Comparison of ENCODE assay signal across 11 mouse cellular contexts in the genomic region with DNA sequence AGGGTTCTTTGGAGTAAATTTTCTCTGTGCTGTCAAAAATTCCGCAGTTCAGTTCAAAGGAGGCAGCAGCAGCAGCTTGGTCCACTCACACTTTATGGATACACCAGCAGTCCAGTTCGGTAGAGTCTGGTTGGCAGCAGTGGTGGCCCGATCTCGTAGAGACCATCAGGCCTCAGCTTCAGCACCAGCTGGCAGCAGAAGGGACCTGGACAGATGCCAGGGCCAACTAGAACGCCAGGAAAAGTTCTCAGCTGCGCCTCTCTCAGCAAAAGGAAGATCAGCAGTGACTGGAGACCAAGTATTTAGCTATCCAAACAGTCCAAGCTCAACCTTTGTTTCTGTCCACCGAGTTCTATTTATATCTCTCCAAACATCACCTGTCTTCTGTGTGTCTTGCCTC.
A peak's percentile ranks its signal among the peaks of the same experiment; 100 is the strongest.
DNase-seq lines count a peak whose midpoint lies in the region; ATAC-seq lines count a peak whose summit lies in the region.
"Had no signal": no experiment of that assay in that cellular context is flagged by ENCODE, and none has a peak within 500 bp of the region (broad histone marks: within the 10 kb centered on the region; RNA-seq: fewer than 3 reads in every experiment).

No protein-coding gene starts in this region.

- H3K9ac ChIP-seq in heart, embryonic 12.5 days = no peak overlapping the region
- H3K9ac ChIP-seq in forebrain, embryonic 16.5 days (replicated peaks; ENCODE audit: low read depth, low read length) = no peak overlapping the region
- H3K9ac ChIP-seq in hindbrain, embryonic 14.5 days = no peak overlapping the region
- H3K9ac ChIP-seq in forebrain, embryonic 15.5 days (replicated peaks) = no peak overlapping the region
- H3K9ac ChIP-seq: liver, embryonic 15.5 days; neural tube, embryonic 12.5 days had no signal

- H3K36me3 ChIP-seq in heart, embryonic 12.5 days = no peaks in the 10 kb centered on the region
- no peaks in the 10 kb centered on the region for H3K36me3 ChIP-seq in forebrain, embryonic 16.5 days (ENCODE audit: control insufficient read depth, insufficient read depth)
- H3K36me3 ChIP-seq in hindbrain, embryonic 14.5 days (replicated peaks; ENCODE audit: control insufficient read depth, insufficient read depth) = no peaks in the 10 kb centered on the region
- no peaks in the 10 kb centered on the region for H3K36me3 ChIP-seq in forebrain, embryonic 15.5 days
- H3K36me3 ChIP-seq: liver, embryonic 15.5 days; neural tube, embryonic 12.5 days had no signal

- peaks cover 4% of the 10 kb centered on the region; the same call in 1 of the 2 replicates for H3K4me1 ChIP-seq in heart, embryonic 12.5 days (replicated peaks)
- H3K4me1 ChIP-seq in forebrain, embryonic 16.5 days (replicated peaks; ENCODE audit: control insufficient read depth, insufficient read depth, low read length) = peaks cover 4% of the 10 kb centered on the region; the same call in 1 of the 2 replicates
- peaks cover 10% of the 10 kb centered on the region; the same call in 1 of the 2 replicates for H3K4me1 ChIP-seq in hindbrain, embryonic 14.5 days (replicated peaks; ENCODE audit: control insufficient read depth, insufficient read depth, low read length)
- H3K4me1 ChIP-seq in forebrain, embryonic 15.5 days = peaks cover 7% of the 10 kb centered on the region; the same call in 1 of the 2 replicates
- H3K4me1 ChIP-seq: liver, embryonic 15.5 days; neural tube, embryonic 12.5 days had no signal

- ATAC-seq in heart, embryonic 12.5 days (ENCODE audit: insufficient number of reproducible peaks, low FRiP score) = no peak
- no peak for ATAC-seq in forebrain, embryonic 16.5 days
- no peak for ATAC-seq in hindbrain, embryonic 14.5 days (ENCODE audit: low FRiP score)
- ATAC-seq in forebrain, embryonic 15.5 days (replicated peaks) = no peak; the same call in 1 of the 2 replicates

- H3K4me2 ChIP-seq in heart, embryonic 12.5 days = no peak overlapping the region
- H3K4me2 ChIP-seq in forebrain, embryonic 16.5 days (ENCODE audit: low read length) = no peak overlapping the region
- no peak overlapping the region for H3K4me2 ChIP-seq in hindbrain, embryonic 14.5 days (replicated peaks)
- no peak overlapping the region for H3K4me2 ChIP-seq in forebrain, embryonic 15.5 days (replicated peaks)
- H3K4me2 ChIP-seq: liver, embryonic 15.5 days; neural tube, embryonic 12.5 days had no signal

- DNase-seq in heart, postnatal 36 days = peak; percentile 17 to 39
- peak; percentile 53 for DNase-seq in brain, adult 2 months (ENCODE audit: low read depth, low spot score)
- DNase-seq in cerebellum, adult 9-10 months = peak; percentile 39
- peak; percentile 71 to 78 for DNase-seq in layer of hippocampus, postnatal 10 days (ENCODE audit: low spot score in 2 of 2)
- no peak for DNase-seq in hindbrain, embryonic 14.5 days (ENCODE audit: low spot score)
- DNase-seq: thymus, postnatal 25 days had no signal

- H3K27me3 ChIP-seq in heart, embryonic 12.5 days (replicated peaks) = no peaks in the 10 kb centered on the region
- H3K27me3 ChIP-seq in forebrain, embryonic 16.5 days (replicated peaks; ENCODE audit: control insufficient read depth, insufficient read depth, low read length) = no peaks in the 10 kb centered on the region
- H3K27me3 ChIP-seq in hindbrain, embryonic 14.5 days (ENCODE audit: control insufficient read depth, insufficient read depth, low read length) = no peaks in the 10 kb centered on the region
- H3K27me3 ChIP-seq in forebrain, embryonic 15.5 days = no peaks in the 10 kb centered on the region
- H3K27me3 ChIP-seq: liver, embryonic 15.5 days; neural tube, embryonic 12.5 days had no signal

- no peak overlapping the region for H3K27ac ChIP-seq in heart, embryonic 12.5 days (ENCODE audit: poor library complexity, severe bottlenecking)
- H3K27ac ChIP-seq in forebrain, embryonic 16.5 days (ENCODE audit: low read length) = no peak overlapping the region
- no peak overlapping the region for H3K27ac ChIP-seq in hindbrain, embryonic 14.5 days
- H3K27ac ChIP-seq in forebrain, embryonic 15.5 days (replicated peaks) = no peak overlapping the region
- H3K27ac ChIP-seq: liver, embryonic 15.5 days; neural tube, embryonic 12.5 days had no signal

- intact Hi-C loops in heart, postnatal 36 days (cut with DNase I) = no loop called here

- WGBS in heart, embryonic 12.5 days = 76% methylated on average over 7 of the region's 7 CpGs
- 65% methylated on average over 7 of the region's 7 CpGs for WGBS in forebrain, embryonic 16.5 days
- 74% methylated on average over 7 of the region's 7 CpGs for WGBS in hindbrain, embryonic 14.5 days
- 66% methylated on average over 7 of the region's 7 CpGs for WGBS in forebrain, embryonic 15.5 days

- no peak overlapping the region for H3K4me3 ChIP-seq in heart, embryonic 12.5 days
- H3K4me3 ChIP-seq in forebrain, embryonic 16.5 days (replicated peaks; ENCODE audit: low read length) = no peak overlapping the region
- no peak overlapping the region for H3K4me3 ChIP-seq in hindbrain, embryonic 14.5 days (replicated peaks; ENCODE audit: low read length)
- no peak overlapping the region for H3K4me3 ChIP-seq in forebrain, embryonic 15.5 days
- H3K4me3 ChIP-seq: liver, embryonic 15.5 days; neural tube, embryonic 12.5 days had no signal

- no peaks in the 10 kb centered on the region for H3K9me3 ChIP-seq in heart, embryonic 12.5 days (replicated peaks)
- no peaks in the 10 kb centered on the region for H3K9me3 ChIP-seq in forebrain, embryonic 16.5 days (ENCODE audit: control insufficient read depth, low read length)
- H3K9me3 ChIP-seq in hindbrain, embryonic 14.5 days (ENCODE audit: control insufficient read depth, low read length) = no peaks in the 10 kb centered on the region
- no peaks in the 10 kb centered on the region for H3K9me3 ChIP-seq in forebrain, embryonic 15.5 days
- H3K9me3 ChIP-seq: liver, embryonic 15.5 days; neural tube, embryonic 12.5 days had no signal
